Mouse (Mus musculus) G1E (cell line): ENCODE measurements at regions not wholly inside any gene's neighbourhood (a gene's known extent, or its start where the extent isn't known, plus 50 kb on each side); places are given as distances from the start of the nearest gene placed in this dataset.

ENCODE experiments used
- ATAC-seq: 2 replicates; pipeline ENCODE4 v1.8.0; 2016; ENCODE audit warnings: mild to moderate bottlenecking; ENCODE audit not compliant: insufficient number of reproducible peaks, poor library complexity, low FRiP score, severe bottlenecking; ENCODE audit errors: extremely low read depth
- DNase-seq: peaks from one replicate; pipeline ENCODE4 v3.0.0; 2012; ENCODE audit warnings: low spot score
- H3K27me3 ChIP-seq: 2 replicates; pipeline ENCODE4 v1.6.1; 2012; ENCODE audit warnings: mild to moderate bottlenecking, low read length, inconsistent platforms; ENCODE audit not compliant: insufficient read depth
- H3K36me3 ChIP-seq: replicated peaks from 2 replicates; pipeline ENCODE3; 2012; ENCODE audit warnings: mild to moderate bottlenecking, inconsistent platforms
- H3K4me1 ChIP-seq: 2 replicates; pipeline ENCODE4 v1.6.1; 2012; ENCODE audit warnings: low read depth, low read length, inconsistent platforms, mixed read lengths; ENCODE audit not compliant: insufficient read depth
- H3K4me3 ChIP-seq: 2 replicates; pipeline ENCODE4 v1.5.1; 2012; ENCODE audit warnings: low read depth, mild to moderate bottlenecking, inconsistent platforms, low read length, moderate library complexity, mixed read lengths
- H3K9me3 ChIP-seq: replicated peaks from 2 replicates; pipeline ENCODE4 v1.6.1; 2012; ENCODE audit warnings: inconsistent platforms
- CTCF ChIP-seq: IDR thresholded peaks from 2 replicates; pipeline ENCODE4 v1.5.1; 2012; ENCODE audit warnings: low read depth, low read length, inconsistent platforms, mixed read lengths
- GATA1 ChIP-seq: IDR thresholded peaks from 2 replicates; pipeline ENCODE4 v1.6.1; 2012; ENCODE audit warnings: borderline replicate concordance, low read length, inconsistent platforms, mixed read lengths
- GATA2 ChIP-seq: IDR thresholded peaks from 2 replicates; pipeline ENCODE4 v1.6.1; 2012; ENCODE audit warnings: low read depth, low read length, inconsistent platforms, borderline replicate concordance
- POLR2AphosphoS5 ChIP-seq: IDR thresholded peaks from 2 replicates; pipeline ENCODE4 v1.6.1; 2012; ENCODE audit warnings: low read depth, low read length, inconsistent platforms; ENCODE audit not compliant: insufficient replicate concordance
- TAL1 ChIP-seq: conservative IDR thresholded peaks from 2 replicates; pipeline ENCODE4 v1.6.1; 2012; ENCODE audit warnings: low read depth, low read length, inconsistent platforms, mixed read lengths

- H3K9me3 ChIP-seq = no peaks in the 10 kb centered on the region
- ATAC-seq (no peak), DNase-seq (no peak)
- H3K36me3 ChIP-seq = no peaks in the 10 kb centered on the region
- no peak overlapping the region for H3K4me3 ChIP-seq
- peaks cover 57% of the 10 kb centered on the region for H3K27me3 ChIP-seq
- H3K4me1 ChIP-seq = no peaks in the 10 kb centered on the region
- TF ChIP-seq GATA1 (no peak), POLR2AphosphoS5 (no peak), CTCF (no peak), GATA2 (no peak), TAL1 (no peak)
Measured at GRCm38 (mm10) chr8:10812060-10812670, 196.1 kb downstream of the Irs2 start.

DNA sequence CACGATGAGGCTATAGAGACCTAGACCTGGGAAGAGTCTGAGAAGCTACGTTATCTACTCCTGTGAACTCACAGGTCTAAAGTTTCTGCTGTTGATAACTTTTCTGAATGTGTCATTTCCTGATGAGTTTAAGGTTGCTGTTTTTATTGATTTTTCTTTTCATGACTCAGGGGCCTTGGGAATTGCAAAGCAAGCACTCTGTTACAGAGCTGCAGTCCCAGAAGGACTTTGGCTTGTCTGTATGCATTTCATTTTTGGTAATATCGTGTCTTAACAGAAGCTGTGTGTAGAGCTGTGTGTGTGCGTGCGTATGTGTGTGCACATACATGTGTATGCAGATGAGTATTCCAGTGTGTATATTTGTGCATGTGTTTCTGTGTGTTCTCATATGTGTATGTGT is 201.2 kb downstream of the Irs2 start:
- TF ChIP-seq TAL1 = no peak
- TF ChIP-seq CTCF = no peak
- TF ChIP-seq GATA2 = no peak
- no peak for TF ChIP-seq POLR2AphosphoS5
- no peak for TF ChIP-seq GATA1
- DNase-seq (no peak), ATAC-seq (no peak)
- Histone ChIP-seq H3K36me3 (no peaks in the 10 kb centered on the region), H3K9me3 (peaks cover 2% of the 10 kb centered on the region; the same call in 1 of the 2 replicates), H3K27me3 (peaks cover 52% of the 10 kb centered on the region), H3K4me1 (no peaks in the 10 kb centered on the region), H3K4me3 (no peak overlapping the region)

DNA sequence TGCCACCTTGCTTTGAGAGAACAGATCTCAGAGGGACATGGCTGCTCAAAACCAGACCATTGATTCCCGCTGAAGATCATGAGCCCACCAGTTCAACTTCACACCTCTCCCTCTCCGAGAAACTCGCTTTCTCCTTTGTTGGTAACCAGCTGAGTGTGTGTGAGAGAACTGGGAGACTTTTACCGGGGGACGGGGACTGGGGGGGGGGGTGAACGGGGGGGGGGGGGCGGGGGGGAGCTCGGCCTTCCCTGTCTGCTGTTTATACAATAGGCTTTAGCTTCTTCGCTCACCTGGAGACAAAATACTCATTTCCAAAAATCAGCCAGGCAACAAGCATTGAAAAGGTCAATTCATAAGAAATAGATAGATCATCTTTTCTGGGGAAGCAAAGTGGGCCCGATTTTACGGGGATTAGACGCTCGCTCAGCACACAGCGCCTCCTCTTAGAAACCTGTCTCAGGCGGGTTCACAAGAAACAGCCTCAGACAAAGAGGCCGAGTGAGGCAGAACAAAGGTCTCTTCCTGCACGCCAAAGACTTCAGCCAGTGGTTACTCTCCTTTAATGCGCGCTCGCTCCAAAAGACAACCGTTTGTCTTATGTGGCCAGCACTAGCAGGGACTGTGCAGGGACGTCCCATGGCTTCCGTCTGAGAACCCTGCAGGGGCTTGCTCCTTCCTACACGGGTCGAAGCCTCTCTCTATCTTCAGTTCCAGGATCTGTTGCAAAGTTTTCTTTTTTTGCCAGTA is 202.7 kb downstream of the Irs2 start:
- H3K4me1 ChIP-seq = no peaks in the 10 kb centered on the region
- no peaks in the 10 kb centered on the region for H3K36me3 ChIP-seq
- no peak for TF ChIP-seq TAL1
- no peak for TF ChIP-seq GATA1
- no peak for TF ChIP-seq POLR2AphosphoS5
- no peak for TF ChIP-seq GATA2
- TF ChIP-seq CTCF = no peak
- H3K9me3 ChIP-seq = peaks cover 2% of the 10 kb centered on the region; the same call in 1 of the 2 replicates
- no peak for DNase-seq
- no peak overlapping the region for H3K4me3 ChIP-seq
- peaks cover 49% of the 10 kb centered on the region for H3K27me3 ChIP-seq
- ATAC-seq = no peak

- ATAC-seq (no peak), DNase-seq (no peak)
- H3K27me3 ChIP-seq = peaks cover 49% of the 10 kb centered on the region
- H3K36me3 ChIP-seq = no peaks in the 10 kb centered on the region
- peaks cover 2% of the 10 kb centered on the region; the same call in 1 of the 2 replicates for H3K9me3 ChIP-seq
- H3K4me1 ChIP-seq = no peaks in the 10 kb centered on the region
- no peak for TF ChIP-seq GATA2
- TF ChIP-seq CTCF = no peak
- no peak for TF ChIP-seq TAL1
- no peak for TF ChIP-seq POLR2AphosphoS5
- no peak for TF ChIP-seq GATA1
- H3K4me3 ChIP-seq = no peak overlapping the region
Measured at GRCm38 (mm10) chr8:10804974-10805373, 203.3 kb downstream of the Irs2 start.

DNA sequence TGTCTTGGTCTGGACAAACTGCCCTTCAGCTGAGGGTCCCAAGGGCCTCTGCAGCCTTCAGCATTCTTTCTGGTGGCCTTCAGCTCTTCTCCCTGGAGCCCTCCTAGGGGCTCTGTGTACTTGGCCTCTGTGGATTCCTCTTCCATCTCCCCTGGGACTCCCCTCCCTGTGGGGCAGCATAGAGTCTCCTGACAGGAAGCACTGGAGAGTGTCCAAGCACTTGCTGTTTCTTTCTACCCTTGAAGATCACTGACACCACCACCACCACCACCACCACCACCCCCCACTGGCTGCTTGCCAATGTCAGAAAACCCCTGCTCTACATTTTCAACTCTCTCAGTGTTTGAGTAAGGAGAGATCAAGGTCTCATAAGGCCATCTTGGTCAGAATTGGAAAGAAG is 206.3 kb downstream of the Irs2 start:
- peaks cover 56% of the 10 kb centered on the region for H3K27me3 ChIP-seq
- H3K4me3 ChIP-seq = no peak overlapping the region
- ATAC-seq (no peak), DNase-seq (no peak)
- no peak for TF ChIP-seq TAL1
- no peak for TF ChIP-seq CTCF
- no peak for TF ChIP-seq GATA2
- no peak for TF ChIP-seq POLR2AphosphoS5
- TF ChIP-seq GATA1 = no peak
- no peaks in the 10 kb centered on the region for H3K36me3 ChIP-seq
- H3K4me1 ChIP-seq = no peaks in the 10 kb centered on the region
- peaks cover 2% of the 10 kb centered on the region; the same call in 1 of the 2 replicates for H3K9me3 ChIP-seq

GRCm38 (mm10) chr8:10801580-10801979 is 206.7 kb downstream of the Irs2 start:
- DNase-seq (no peak), ATAC-seq (no peak)
- Histone ChIP-seq H3K4me1 (no peaks in the 10 kb centered on the region), H3K4me3 (no peak overlapping the region), H3K9me3 (peaks cover 2% of the 10 kb centered on the region; the same call in 1 of the 2 replicates), H3K27me3 (peaks cover 53% of the 10 kb centered on the region), H3K36me3 (no peaks in the 10 kb centered on the region)
- no peak for TF ChIP-seq TAL1
- TF ChIP-seq CTCF = no peak
- no peak for TF ChIP-seq POLR2AphosphoS5
- no peak for TF ChIP-seq GATA2
- no peak for TF ChIP-seq GATA1
